Mouse (Mus musculus) left cerebral cortex, adult 8-10 months (tissue): ENCODE measurements at regions not wholly inside any gene's neighbourhood (a gene's known extent, or its start where the extent isn't known, plus 50 kb on each side); places are given as distances from the start of the nearest gene placed in this dataset.

ENCODE experiments used
- DNase-seq, 2 experiments: peaks; one replicate each; pipeline ENCODE4 v3.0.0; 2022; ENCODE audit warnings: low spot score in 2 of 2

DNA sequence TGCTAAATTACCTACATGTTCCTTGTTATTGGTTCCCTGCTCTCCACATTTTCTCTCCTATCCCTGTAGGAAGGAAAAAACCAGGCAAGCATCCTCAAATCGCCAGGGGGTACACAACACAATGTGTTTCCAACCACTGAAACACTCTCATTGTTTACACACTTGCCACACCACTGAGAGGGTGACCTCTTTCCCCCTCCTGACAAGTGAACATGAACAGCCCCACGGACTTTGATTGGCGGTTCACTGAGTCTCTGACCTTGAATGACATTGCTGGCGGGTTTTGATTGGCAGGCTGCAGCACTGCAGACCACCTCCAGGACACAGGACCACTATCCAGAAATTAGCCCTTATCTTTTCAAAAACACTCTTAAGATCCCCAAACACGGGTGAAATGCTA, 211.7 kb upstream of the Onecut1 start:
- DNase-seq: no peak

DNA sequence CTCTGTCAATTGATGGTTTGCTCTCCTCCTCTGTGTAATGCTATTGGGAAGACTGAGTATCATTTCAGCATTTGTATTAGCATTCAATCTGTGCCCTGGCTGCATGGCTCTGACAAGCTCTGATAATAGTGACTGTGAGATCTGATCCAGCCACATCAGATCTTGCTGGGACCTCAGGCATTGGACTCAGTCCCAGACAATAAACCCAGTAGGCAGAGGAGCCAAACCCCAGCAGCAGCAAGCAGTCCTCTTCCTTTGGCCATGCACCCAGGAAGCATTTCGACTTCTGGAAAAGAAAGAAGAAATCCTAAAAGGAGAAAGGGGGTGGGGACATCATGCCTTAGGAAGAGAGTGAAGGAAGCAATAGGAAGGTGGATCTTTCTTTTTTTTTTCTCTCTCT, 205.8 kb upstream of the Onecut1 start:
- DNase-seq: no peak

GRCm38 (mm10) chr9:74656392-74656791, 205.3 kb upstream of the Onecut1 start:
- no peak for DNase-seq

GRCm38 (mm10) chr9:74671356-74671952, 190.3 kb upstream of the Onecut1 start:
- no peak for DNase-seq

DNA sequence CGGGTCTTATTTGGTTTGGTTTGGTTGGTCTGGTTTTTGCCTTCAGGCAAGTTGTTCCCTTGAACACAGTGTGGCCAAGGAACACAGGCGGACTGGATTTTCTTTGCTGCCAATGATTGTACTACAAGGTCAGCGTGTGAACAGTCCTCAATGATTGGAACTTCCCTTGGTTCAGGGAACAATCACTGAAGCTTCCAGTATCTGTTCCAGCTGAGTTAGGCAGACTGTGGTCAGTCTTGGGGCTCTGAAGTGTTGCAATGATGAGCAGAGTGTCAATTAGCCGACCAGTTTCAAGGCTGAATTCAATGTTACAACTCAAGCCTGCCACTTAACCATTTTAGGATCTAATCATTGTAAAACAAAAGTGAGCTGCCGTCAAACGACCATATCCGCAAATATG, 189.5 kb upstream of the Onecut1 start:
- DNase-seq: no peak

DNA sequence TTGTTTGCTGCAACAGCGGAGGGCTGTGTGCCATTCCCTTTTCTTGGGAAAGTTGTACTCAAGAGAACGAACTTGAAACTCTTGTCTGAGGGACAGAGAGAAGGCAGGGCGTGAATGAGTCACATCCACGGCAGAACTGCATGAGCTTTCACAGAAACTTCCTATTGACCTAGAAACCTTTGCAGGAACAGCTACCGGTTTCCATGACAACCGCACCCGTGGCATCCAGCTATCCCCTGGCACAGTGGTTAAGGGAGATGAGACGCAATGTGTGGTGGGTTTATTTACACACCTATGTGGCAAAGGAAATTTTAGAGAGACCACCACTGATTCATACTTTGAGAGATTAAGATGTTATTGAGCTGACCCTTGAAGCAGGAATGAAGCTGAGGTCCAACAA, 163.5 kb upstream of the Onecut1 start:
- no peak for DNase-seq

DNA sequence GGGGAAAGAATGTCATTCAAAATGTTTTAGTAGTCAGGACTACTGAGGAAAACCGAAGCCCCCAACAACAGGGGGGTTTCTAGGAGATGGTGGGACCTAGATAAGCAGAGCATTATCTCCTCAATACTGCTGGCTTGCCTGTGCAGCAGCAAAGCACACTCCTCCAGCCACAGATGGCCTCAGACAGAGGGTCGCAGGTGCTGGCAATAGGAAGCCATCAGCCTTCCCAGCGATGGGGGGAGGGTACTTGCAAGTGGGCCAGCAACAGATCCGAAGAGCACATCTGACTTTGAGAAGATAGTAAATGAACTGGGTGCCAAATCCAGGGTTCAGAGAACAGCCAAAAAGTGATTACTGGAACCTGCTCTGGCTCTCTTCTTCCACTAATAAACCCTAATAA, 156.0 kb upstream of the Onecut1 start:
- no peak for DNase-seq

DNA sequence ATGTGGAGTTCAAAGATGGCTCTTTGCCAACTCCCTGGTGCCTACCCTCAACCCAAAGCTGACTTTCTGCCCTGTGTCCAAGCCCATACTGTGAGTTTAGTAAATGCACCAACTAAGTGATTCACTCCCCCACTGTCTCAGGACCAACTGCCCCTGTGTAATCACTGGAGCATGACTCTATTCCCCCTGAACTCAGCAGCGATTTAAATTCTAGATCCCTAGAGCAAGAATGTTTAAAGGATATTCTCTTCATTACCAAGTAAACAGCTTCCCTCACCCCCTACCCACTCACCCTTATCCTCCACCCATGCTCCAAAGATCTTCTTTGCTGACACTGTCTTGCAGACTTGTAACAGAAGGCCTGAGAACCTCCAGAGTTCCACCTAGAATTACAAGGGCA, 154.1 kb upstream of the Onecut1 start:
- no peak for DNase-seq

DNA sequence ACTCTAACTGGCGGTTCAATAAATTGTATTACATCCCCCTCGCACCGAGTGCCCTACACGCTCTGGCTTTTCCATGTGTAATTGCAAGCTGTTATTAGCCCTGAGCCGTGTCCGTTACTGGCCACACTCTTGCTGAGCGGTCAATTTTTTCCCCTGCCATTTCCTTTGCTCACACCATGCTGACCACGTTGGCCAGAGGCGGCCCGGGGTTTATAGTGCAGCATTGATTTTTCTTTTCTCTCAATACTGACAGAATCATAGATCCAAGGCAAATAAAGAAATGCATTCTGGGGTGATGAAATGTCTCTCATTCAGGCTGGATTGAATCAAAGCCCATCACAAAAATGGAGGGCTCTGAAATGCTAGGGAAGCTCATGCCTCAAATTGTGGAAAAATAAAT, 150.0 kb upstream of the Onecut1 start:
- DNase-seq: no peak

GRCm38 (mm10) chr9:74732451-74732850, 129.3 kb upstream of the Onecut1 start:
- no peak for DNase-seq

- DNase-seq: no peak
Measured at GRCm38 (mm10) chr9:74741949-74742348, 119.8 kb upstream of the Onecut1 start.

GRCm38 (mm10) chr9:74747886-74748285, 113.8 kb upstream of the Onecut1 start:
- DNase-seq: peak in 1 of 2 experiments; percentile 7

DNA sequence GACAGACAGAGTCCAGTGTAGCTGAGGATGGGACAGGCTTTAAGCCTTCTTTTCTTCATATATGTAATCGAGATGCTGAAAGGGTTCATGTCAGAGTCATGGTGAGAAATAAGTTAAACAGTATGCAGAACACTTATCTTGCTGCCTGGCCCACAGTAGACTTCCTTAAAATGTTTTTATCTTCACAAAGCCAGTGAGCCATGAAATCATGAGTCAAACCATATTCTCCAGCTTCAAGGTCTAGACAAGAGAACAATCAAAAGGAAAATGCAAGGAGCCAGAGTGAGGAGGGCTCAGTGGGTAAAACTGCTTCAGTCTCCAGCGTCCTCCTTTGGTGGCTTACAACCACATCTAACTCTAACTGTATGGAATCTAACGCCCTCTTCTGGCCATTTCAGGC, 103.7 kb upstream of the Onecut1 start:
- DNase-seq: no peak

DNA sequence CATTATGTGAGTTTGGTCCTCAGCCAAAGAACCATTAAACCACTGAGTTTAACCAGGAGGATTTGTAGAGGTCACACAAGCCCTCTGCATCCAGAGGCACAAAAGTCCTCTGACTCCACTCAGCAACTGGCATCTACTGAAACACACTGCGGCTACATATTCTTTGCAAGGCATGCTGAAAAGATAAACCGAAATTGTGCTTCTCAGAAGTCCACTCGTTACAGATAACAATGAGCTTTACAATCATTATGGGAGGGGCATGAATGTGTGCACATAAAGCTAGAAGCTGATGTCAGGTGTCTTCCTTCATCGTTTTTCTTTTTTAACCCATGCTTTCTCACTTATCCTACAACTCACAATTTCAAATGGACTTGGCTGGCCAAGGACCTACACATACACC, 102.8 kb upstream of the Onecut1 start:
- DNase-seq: no peak

DNA sequence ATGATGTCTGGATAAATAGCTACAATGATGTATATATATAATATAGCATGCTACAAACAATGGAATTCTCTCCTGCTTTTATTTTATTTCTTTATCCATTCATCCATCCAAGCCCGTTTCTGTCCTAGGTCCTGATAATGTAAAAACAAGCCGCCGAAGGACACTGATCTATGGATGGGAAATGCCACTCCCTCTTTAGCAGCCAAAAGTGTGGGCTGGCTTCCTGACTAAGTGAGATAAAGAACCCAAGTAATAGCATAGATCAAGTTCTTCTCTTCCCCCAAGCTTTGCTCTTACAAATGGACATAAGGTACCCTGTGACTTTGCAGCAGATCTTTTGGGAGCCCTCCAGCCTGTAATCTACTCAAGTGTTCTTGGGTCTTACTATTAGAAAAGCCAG, 81.3 kb upstream of the Onecut1 start:
- DNase-seq: no peak

GRCm38 (mm10) chr9:74793394-74793793, 68.3 kb upstream of the Onecut1 start:
- no peak for DNase-seq

GRCm38 (mm10) chr9:74795994-74796393, 65.7 kb upstream of the Onecut1 start:
- no peak for DNase-seq

- no peak for DNase-seq
Measured at GRCm38 (mm10) chr9:74797272-74797844, 64.4 kb upstream of the Onecut1 start.

DNA sequence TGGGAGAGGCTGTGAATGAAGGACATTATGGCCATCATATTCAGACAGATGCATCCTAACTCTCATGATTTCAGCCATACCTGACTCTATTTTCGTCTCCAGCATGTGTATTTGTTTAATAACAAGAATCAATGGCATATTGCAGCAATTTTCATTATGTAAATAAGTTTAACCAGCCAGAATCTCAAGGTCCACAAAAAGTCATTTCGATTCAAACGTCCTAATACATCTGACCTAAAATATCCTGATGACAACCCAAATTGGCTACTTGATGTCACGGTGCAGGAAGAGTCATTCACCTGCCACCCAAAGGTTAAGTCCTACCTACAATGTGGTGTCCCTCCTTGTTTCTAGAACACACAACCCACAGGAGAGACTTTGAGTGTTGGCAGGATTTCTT, 60.6 kb upstream of the Onecut1 start:
- DNase-seq: no peak

DNA sequence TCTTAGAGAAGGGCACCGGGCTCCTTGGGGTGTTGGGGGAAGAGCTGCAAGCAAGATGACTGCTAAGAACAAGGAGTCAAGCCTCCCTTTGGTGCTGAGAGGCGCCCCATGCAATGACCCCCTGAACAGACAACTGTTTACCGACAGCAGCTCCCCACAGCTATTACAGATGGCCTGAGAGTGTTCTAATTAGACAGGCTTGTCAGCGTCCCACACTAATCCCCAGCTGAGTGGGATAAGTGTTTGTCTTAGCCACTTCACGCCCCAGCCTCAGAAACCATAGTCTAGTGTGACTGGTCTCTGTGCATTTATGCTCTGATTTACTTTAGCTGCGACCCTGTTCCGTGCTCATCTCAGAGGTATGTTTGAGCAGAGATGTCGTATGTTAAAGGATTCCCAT, 50.3 kb upstream of the Onecut1 start:
- DNase-seq: no peak
